Mouse (Mus musculus) layer of hippocampus, adult 2 months (tissue): ENCODE measurements around the gene Tmeff1. TPM values are rescaled to one million over a fixed set of nuclear protein-coding genes. Genes with fewer than 3 reads are reported as not detected.

Experiments used
- DNase-seq, 2 experiments: peaks; one replicate each; pipeline ENCODE4 v3.0.0; 2022; ENCODE audit warnings: low spot score in 2 of 2
- H3K27ac ChIP-seq: fragments of 200-600 bp; 2 replicates; pipeline ENCODE4 v1.8.1; 2022
- H3K4me3 ChIP-seq: fragments of 200-600 bp; 2 replicates; pipeline ENCODE4 v1.8.1; 2022; ENCODE audit warnings: mild to moderate bottlenecking
- CTCF ChIP-seq: fragments of 200-600 bp; conservative IDR thresholded peaks from 2 replicates; pipeline ENCODE4 v1.8.1; 2022; ENCODE audit warnings: antibody characterized with exemption, mild to moderate bottlenecking, moderate library complexity
- total RNA-seq, 2 experiments: library from RNA; stranded (reverse); gene quantifications; 2 replicates each; pipeline ENCODE4 v1.2.3; 2021

The Tmeff1 gene
- total RNA-seq, 2 experiments from 2014 or later = 122 to 130 TPM

GRCm38 (mm10) chr4:48697302-48697701 is 112.3 kb downstream of the Tmeff1 start:
- no peak overlapping the region for H3K27ac ChIP-seq

More at GRCm38 (mm10) chr4:48697302-48697701, 112.3 kb downstream of the Tmeff1 start:
- H3K4me3 ChIP-seq = no peak overlapping the region
- TF ChIP-seq CTCF = no peak
- DNase-seq = no peak

Other genes starting within 250 kb of the Tmeff1 start
- 10 to 100 TPM; 28.8 to 30.3 TPM for gene Tex10, start 111.7 kb upstream of the Tmeff1 start, total RNA-seq
- gene Msantd3, start 45.2 kb upstream of the Tmeff1 start, total RNA-seq = 10 to 100 TPM; 20.0 to 22.9 TPM
- 1 to 10 TPM; 2.1 TPM for gene Cavin4, start 78.3 kb downstream of the Tmeff1 start, total RNA-seq